Mouse (Mus musculus): ENCODE results near the gene Olfr1390. TPM values are rescaled to one million over a fixed set of nuclear protein-coding genes. Genes with fewer than 3 reads are reported as not detected.
"Not testable (repeated sequence)": the region's sequence is repeated elsewhere in the genome, so short reads cannot be mapped to it uniquely, and the experiment has no call there.

Gene Olfr1390
- total RNA-seq, 1 experiment: not detected

- TF ChIP-seq ZC3H11A (IDR thresholded peaks at IDR 0.05; ENCODE audit: borderline replicate concordance, low read depth, low read length) (no peak), CHD2 (IDR thresholded peaks at IDR 0.05; ENCODE audit: low read depth, low read length) (no peak), HCFC1 (IDR thresholded peaks at IDR 0.05; ENCODE audit: borderline replicate concordance, insufficient read depth, low read length) (no peak), ZNF384 (IDR thresholded peaks at IDR 0.05; ENCODE audit: low read depth, low read length) (no peak), MAFK (IDR thresholded peaks at IDR 0.05; ENCODE audit: insufficient read depth, low read depth, low read length) (no peak)
- Histone ChIP-seq H3K9me3 (ENCODE audit: control insufficient read depth, insufficient read depth, low read depth, low read length) (no peaks in the 10 kb centered on the region), H3K9ac (ENCODE audit: insufficient read depth, low read depth, low read length, poor library complexity, severe bottlenecking) (no peak overlapping the region), H3K27ac (ENCODE audit: insufficient read depth, low read depth, low read length, poor library complexity, severe bottlenecking) (no peak overlapping the region), H3K4me1 (ENCODE audit: control insufficient read depth in 2 of 2, insufficient read depth in 2 of 2, low read length in 2 of 2, poor library complexity in 1 of 2) (no peaks in the 10 kb centered on the region), H3K36me3 (ENCODE audit: control insufficient read depth, insufficient read depth, low read length, poor library complexity, severe bottlenecking) (no peaks in the 10 kb centered on the region), H3K4me3 (ENCODE audit: insufficient read depth in 1 of 2, low read depth in 1 of 2, low read length in 2 of 2, poor library complexity in 1 of 2, severe bottlenecking in 1 of 2) (no peak overlapping the region)
- in situ Hi-C loops (cut with MboI; ENCODE audit: low sequenced_read_pairs in 2 of 2, unreplicated experiment in 2 of 2): no loop called here
- no peak for DNase-seq (ENCODE audit: low read depth, low spot score)
Observed at GRCm38 (mm10) chr11:49383133-49383532, 48.1 kb downstream of the Olfr1390 start.

- H3K9ac ChIP-seq (ENCODE audit: insufficient read depth, low read depth, low read length, poor library complexity, severe bottlenecking); in situ Hi-C loops (cut with MboI; ENCODE audit: low sequenced_read_pairs in 2 of 2, unreplicated experiment in 2 of 2); H3K36me3 ChIP-seq (ENCODE audit: control insufficient read depth, insufficient read depth, low read length, poor library complexity, severe bottlenecking); H3K9me3 ChIP-seq (ENCODE audit: control insufficient read depth, insufficient read depth, low read depth, low read length); DNase-seq (ENCODE audit: low read depth, low spot score); H3K4me3 ChIP-seq (ENCODE audit: insufficient read depth in 1 of 2, low read depth in 1 of 2, low read length in 2 of 2, poor library complexity in 1 of 2, severe bottlenecking in 1 of 2); H3K4me1 ChIP-seq (ENCODE audit: control insufficient read depth in 2 of 2, insufficient read depth in 2 of 2, low read length in 2 of 2, poor library complexity in 1 of 2); H3K27ac ChIP-seq (ENCODE audit: insufficient read depth, low read depth, low read length, poor library complexity, severe bottlenecking): not testable (repeated sequence)
Observed at GRCm38 (mm10) chr11:49386118-49386517, 51.1 kb downstream of the Olfr1390 start.

Other genes starting within 250 kb of the Olfr1390 start
- not detected in 2 replicates for gene Olfr1396, start 220.3 kb upstream of the Olfr1390 start, total RNA-seq (2012; rRNA removed)
- not detected in 2 replicates for gene Olfr1395, start 192.9 kb upstream of the Olfr1390 start, total RNA-seq (2012; rRNA removed)
- not detected in 2 replicates for gene Olfr1394, start 180.8 kb upstream of the Olfr1390 start, total RNA-seq (2012; rRNA removed)
- gene Btnl9, start 148.0 kb upstream of the Olfr1390 start, total RNA-seq (2012; rRNA removed): 0.09 and 0.48 TPM in 2 replicates
- gene Zfp62, start 131.9 kb upstream of the Olfr1390 start, total RNA-seq (2012; rRNA removed): 25.2 and 28.7 TPM in 2 replicates
- 43.1 and 54.2 TPM in 2 replicates for gene Mgat1, start 91.0 kb upstream of the Olfr1390 start, total RNA-seq (2012; rRNA removed)
- not detected in 2 replicates for gene Olfr1393, start 56.9 kb upstream of the Olfr1390 start, total RNA-seq (2012; rRNA removed)
- gene Olfr1392, start 49.9 kb upstream of the Olfr1390 start, total RNA-seq (2012; rRNA removed): not detected in 2 replicates
- not detected in 2 replicates for gene Olfr10, start 30.4 kb upstream of the Olfr1390 start, total RNA-seq (2012; rRNA removed)
- not detected in 2 replicates for gene Olfr1391, start 12.4 kb upstream of the Olfr1390 start, total RNA-seq (2012; rRNA removed)
- gene Olfr1389, start 87.9 kb downstream of the Olfr1390 start, total RNA-seq (2012; rRNA removed): not detected in 2 replicates
- 8.4 and 9.4 TPM in 2 replicates for gene Olfr1388, start 101.4 kb downstream of the Olfr1390 start, total RNA-seq (2012; rRNA removed)
- not detected in 2 replicates for gene Olfr1387, start 120.2 kb downstream of the Olfr1390 start, total RNA-seq (2012; rRNA removed)
- gene Olfr1386, start 129.9 kb downstream of the Olfr1390 start, total RNA-seq (2012; rRNA removed): not detected in 2 replicates
- 0.04 and 0.26 TPM in 2 replicates for gene Olfr1385, start 153.9 kb downstream of the Olfr1390 start, total RNA-seq (2012; rRNA removed)
- gene Olfr1384, start 171.5 kb downstream of the Olfr1390 start, total RNA-seq (2012; rRNA removed): not detected in 2 replicates
- gene Olfr1383, start 184.5 kb downstream of the Olfr1390 start, total RNA-seq (2012; rRNA removed): not detected in 2 replicates
- not detected in 2 replicates for gene Olfr1382, start 193.1 kb downstream of the Olfr1390 start, total RNA-seq (2012; rRNA removed)
- gene Olfr1381, start 208.3 kb downstream of the Olfr1390 start, total RNA-seq (2012; rRNA removed): not detected in 2 replicates
- not detected in 2 replicates for gene Olfr1380, start 221.7 kb downstream of the Olfr1390 start, total RNA-seq (2012; rRNA removed)